Mouse (Mus musculus) liver, postnatal 0 days (tissue): ENCODE data around the gene Il17c. TPM values are rescaled to one million over a fixed set of nuclear protein-coding genes. Genes with fewer than 3 reads are reported as not detected.
A peak's percentile ranks its signal among the peaks of the same experiment; 100 is the strongest.

Source experiments
- ATAC-seq: fragments of 200-750 bp; cut with Nextera tagmentation; 2 replicates; pipeline ENCODE4 v1.8.0; 2017; ENCODE audit warnings: mild to moderate bottlenecking, moderate library complexity
- DNase-seq: peaks from one replicate; pipeline ENCODE4 v3.0.0-alpha.2; 2016
- H3K27ac ChIP-seq: fragments of 300-500 bp; sonication (generic); 2 replicates; pipeline ENCODE4 v1.5.1; 2014; ENCODE audit warnings: antibody characterized with exemption, moderate library complexity, mild to moderate bottlenecking, low read depth
- H3K27me3 ChIP-seq: fragments of 300-500 bp; sonication (generic); 2 replicates; pipeline ENCODE4 v1.6.1; 2014; ENCODE audit warnings: low read length, control low read depth, mixed read lengths; ENCODE audit not compliant: insufficient read depth
- H3K36me3 ChIP-seq: fragments of 300-500 bp; sonication (generic); replicated peaks from 2 replicates; pipeline ENCODE4 v1.6.1; 2014; ENCODE audit warnings: mild to moderate bottlenecking, control low read depth, low read length, moderate library complexity, mixed read lengths; ENCODE audit not compliant: insufficient read depth
- H3K4me1 ChIP-seq: fragments of 300-500 bp; sonication (generic); 2 replicates; pipeline ENCODE4 v1.6.1; 2014; ENCODE audit warnings: antibody characterized with exemption, mild to moderate bottlenecking, control low read depth; ENCODE audit not compliant: insufficient read depth
- H3K4me2 ChIP-seq: fragments of 300-500 bp; sonication (generic); 2 replicates; pipeline ENCODE4 v1.6.1; 2014; ENCODE audit warnings: low read depth, mild to moderate bottlenecking, low read length, moderate library complexity, mixed read lengths
- H3K4me3 ChIP-seq: fragments of 300-500 bp; sonication (generic); 2 replicates; pipeline ENCODE4 v1.5.1; 2014; ENCODE audit warnings: low read depth, low read length
- H3K9ac ChIP-seq: fragments of 300-500 bp; sonication (generic); replicated peaks from 2 replicates; pipeline ENCODE4 v1.6.1; 2014; ENCODE audit warnings: mild to moderate bottlenecking, moderate library complexity
- H3K9me3 ChIP-seq: fragments of 300-500 bp; sonication (generic); 2 replicates; pipeline ENCODE4 v1.6.1; 2016; ENCODE audit warnings: mild to moderate bottlenecking, control low read depth, low read length, mixed read lengths
- CTCF ChIP-seq: sonication (generic); IDR thresholded peaks from 2 replicates; pipeline ENCODE4 v1.5.1; 2016; ENCODE audit warnings: antibody characterized with exemption, low read depth
- EP300 ChIP-seq: IDR thresholded peaks from 2 replicates; pipeline ENCODE4 v1.6.1; 2016; ENCODE audit warnings: antibody characterized with exemption, low read depth, mild to moderate bottlenecking
- WGBS: fragments of 180-500 bp; shearing (Covaris S2); extraction: QIAGEN DNeasy Blood & Tissue Kit; methylation state at CpG from one replicate; pipeline ENCODE4 v1.1.7; 2014; ENCODE audit not compliant: insufficient replicate concordance; 5-methylcytosine and 5-hydroxymethylcytosine counted together
- polyA plus RNA-seq: library from polyadenylated mRNA; unstranded; fragments of >200 nt; fragmentation: Nextera tagmentation; extraction: Ambion mirVana; gene quantifications from 2 replicates; pipeline ENCODE4 v1.2.1, GENCODE M21; 2015

Gene Il17c
- polyA plus RNA-seq, 1 experiment from 2014 or later, result not detected

DNA sequence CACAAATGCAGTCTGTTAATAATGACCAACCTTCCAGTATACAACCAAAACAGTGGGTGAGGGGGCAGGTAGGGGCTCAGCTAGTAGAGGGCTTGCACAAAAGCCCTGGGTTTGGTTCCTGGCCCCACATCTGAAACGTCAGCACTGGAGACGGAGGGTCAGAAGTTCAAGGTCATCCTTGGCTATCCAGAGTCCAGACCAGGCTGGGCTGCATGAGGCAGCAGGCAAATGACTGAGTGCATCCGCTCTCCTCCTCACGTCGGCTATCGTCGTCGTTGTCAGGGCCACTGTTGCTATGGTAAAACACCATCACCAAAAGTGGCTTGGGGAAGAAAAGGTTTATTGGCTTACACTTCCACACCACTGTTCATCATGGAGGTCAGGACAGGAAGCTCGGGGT lies 7.5 kb upstream of the Il17c start:
- no peak overlapping the region for H3K27ac ChIP-seq
- no peak overlapping the region for H3K4me3 ChIP-seq
- H3K36me3 ChIP-seq, result peaks cover 75% of the 10 kb centered on the region
- no peaks in the 10 kb centered on the region for H3K4me1 ChIP-seq
- DNase-seq (no peak), ATAC-seq (no peak)
- no peaks in the 10 kb centered on the region for H3K27me3 ChIP-seq
- H3K4me2 ChIP-seq, result no peak overlapping the region
- no peak overlapping the region for H3K9ac ChIP-seq
- 79% methylated on average over 9 of the region's 9 CpGs for WGBS
- H3K9me3 ChIP-seq, result no peaks in the 10 kb centered on the region
- TF ChIP-seq EP300 (no peak), CTCF (no peak)

GRCm38 (mm10) chr8:122415554-122415953 lies 6.3 kb upstream of the Il17c start:
- TF ChIP-seq EP300, result no peak
- TF ChIP-seq CTCF, result no peak
- no peak overlapping the region for H3K4me2 ChIP-seq
- no peaks in the 10 kb centered on the region for H3K9me3 ChIP-seq
- H3K4me1 ChIP-seq, result no peaks in the 10 kb centered on the region
- ATAC-seq (no peak), DNase-seq (no peak)
- WGBS, result 58% methylated on average over 6 of the region's 6 CpGs
- H3K4me3 ChIP-seq, result no peak overlapping the region
- H3K27ac ChIP-seq, result no peak overlapping the region
- no peaks in the 10 kb centered on the region for H3K27me3 ChIP-seq
- H3K36me3 ChIP-seq, result peaks cover 66% of the 10 kb centered on the region
- no peak overlapping the region for H3K9ac ChIP-seq

DNA sequence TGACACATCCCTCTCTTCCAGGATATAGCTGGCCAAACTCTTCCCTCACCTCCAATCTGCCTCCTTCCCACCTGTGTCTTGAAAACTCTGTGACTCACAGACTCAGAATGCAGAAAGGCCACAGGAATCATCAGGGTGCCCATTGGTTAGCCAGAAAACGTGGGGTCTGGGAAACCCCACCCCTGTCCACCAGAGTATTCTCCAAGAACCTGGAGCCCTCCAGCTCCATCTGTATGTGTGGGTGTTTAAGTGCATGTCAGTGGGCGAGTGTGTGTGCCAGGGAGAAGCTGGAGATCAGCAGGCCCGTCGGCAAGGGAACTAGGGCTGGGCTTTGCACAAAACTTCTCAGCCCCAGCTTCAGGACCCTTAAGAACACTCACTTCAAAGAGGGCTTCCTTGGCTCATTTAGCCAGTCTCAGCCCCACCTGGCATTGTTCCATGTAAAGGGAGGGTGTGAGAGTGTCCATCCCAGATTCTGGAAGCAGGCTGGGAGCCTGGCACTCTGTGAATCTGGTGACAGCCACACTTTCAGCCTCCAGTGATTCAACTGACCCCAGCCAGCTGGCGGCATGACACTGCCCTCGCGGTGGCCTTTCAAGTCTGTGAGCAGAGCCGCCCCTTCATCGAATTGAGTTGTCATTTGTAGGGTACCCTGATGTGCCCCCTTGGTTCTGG lies 1.8 kb upstream of the Il17c start:
- no peak for TF ChIP-seq EP300
- no peak for TF ChIP-seq CTCF
- no peaks in the 10 kb centered on the region for H3K9me3 ChIP-seq
- peaks cover 32% of the 10 kb centered on the region for H3K36me3 ChIP-seq
- H3K9ac ChIP-seq, result no peak overlapping the region
- 79% methylated on average over 9 of the region's 9 CpGs for WGBS
- no peak overlapping the region for H3K4me3 ChIP-seq
- ATAC-seq (no peak), DNase-seq (no peak)
- no peak overlapping the region for H3K27ac ChIP-seq
- no peaks in the 10 kb centered on the region for H3K27me3 ChIP-seq
- H3K4me2 ChIP-seq, result no peak overlapping the region
- H3K4me1 ChIP-seq, result no peaks in the 10 kb centered on the region

DNA sequence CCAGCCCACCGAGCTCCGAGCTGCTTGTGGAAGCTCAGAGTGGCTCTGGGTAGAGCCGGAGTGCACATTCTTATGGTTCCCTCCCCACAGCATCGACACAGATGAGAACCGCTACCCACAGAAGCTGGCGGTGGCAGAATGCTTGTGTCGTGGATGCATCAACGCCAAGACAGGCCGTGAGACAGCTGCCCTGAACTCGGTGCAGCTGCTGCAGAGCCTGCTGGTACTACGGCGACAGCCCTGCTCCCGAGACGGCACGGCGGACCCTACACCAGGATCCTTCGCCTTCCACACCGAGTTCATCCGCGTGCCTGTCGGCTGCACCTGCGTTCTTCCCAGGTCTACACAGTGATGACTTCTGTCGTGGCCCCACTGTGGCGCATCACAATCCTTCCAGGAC lies 1.4 kb downstream of the Il17c start:
- no peak overlapping the region for H3K27ac ChIP-seq
- H3K4me3 ChIP-seq, result no peak overlapping the region
- TF ChIP-seq EP300 (no peak), CTCF (no peak)
- H3K9me3 ChIP-seq, result no peaks in the 10 kb centered on the region
- H3K36me3 ChIP-seq, result peaks cover 22% of the 10 kb centered on the region
- ATAC-seq (no peak), DNase-seq (no peak)
- H3K4me2 ChIP-seq, result no peak overlapping the region
- no peaks in the 10 kb centered on the region for H3K27me3 ChIP-seq
- no peak overlapping the region for H3K9ac ChIP-seq
- WGBS, result 86% methylated on average over 24 of the region's 24 CpGs
- no peaks in the 10 kb centered on the region for H3K4me1 ChIP-seq

DNA sequence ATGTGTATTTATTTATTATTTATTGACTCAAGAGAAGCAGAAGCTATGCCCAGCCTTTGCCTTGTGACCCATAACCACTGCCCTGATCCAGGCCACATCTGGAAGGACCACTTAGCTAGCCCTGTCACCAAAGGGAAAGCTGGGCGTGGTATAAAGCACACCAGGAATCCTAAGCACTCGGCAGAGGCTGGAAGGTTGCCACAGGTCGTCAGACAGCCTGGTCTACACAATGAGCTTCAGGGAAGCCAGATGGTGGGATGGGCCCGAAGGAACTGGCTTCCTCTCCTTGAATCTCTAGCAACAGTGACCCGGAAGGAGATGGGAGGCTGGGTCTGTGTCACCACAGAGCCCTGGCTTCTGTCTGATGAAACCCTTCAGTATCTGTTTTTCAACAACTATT lies 1.8 kb downstream of the Il17c start:
- no peak for ATAC-seq
- WGBS, result 56% methylated on average over 5 of the region's 5 CpGs
- H3K27me3 ChIP-seq, result no peaks in the 10 kb centered on the region

GRCm38 (mm10) chr8:122426145-122426544 lies 4.3 kb downstream of the Il17c start:
- Histone ChIP-seq H3K4me3 (no peak overlapping the region), H3K36me3 (peaks cover 19% of the 10 kb centered on the region), H3K9me3 (no peaks in the 10 kb centered on the region), H3K4me1 (peaks cover 5% of the 10 kb centered on the region; the same call in 1 of the 2 replicates), H3K9ac (no peak overlapping the region), H3K27me3 (no peaks in the 10 kb centered on the region), H3K4me2 (no peak overlapping the region), H3K27ac (no peak overlapping the region)
- DNase-seq (no peak), ATAC-seq (no peak)
- WGBS, result 64% methylated on average over 9 of the region's 9 CpGs
- no peak for TF ChIP-seq CTCF
- no peak for TF ChIP-seq EP300

More for the DNA sequence above, 1.8 kb downstream of the Il17c start:
- H3K9ac ChIP-seq, result no peak overlapping the region
- no peak for DNase-seq
- H3K36me3 ChIP-seq, result peaks cover 22% of the 10 kb centered on the region
- no peaks in the 10 kb centered on the region; the same call in 1 of the 2 replicates for H3K4me1 ChIP-seq
- no peak overlapping the region for H3K27ac ChIP-seq
- H3K4me3 ChIP-seq, result no peak overlapping the region
- TF ChIP-seq CTCF, result no peak
- TF ChIP-seq EP300, result no peak
- H3K9me3 ChIP-seq, result no peaks in the 10 kb centered on the region
- H3K4me2 ChIP-seq, result no peak overlapping the region

- Histone ChIP-seq H3K4me2 (peak overlapping the region; percentile 26; the same call in 1 of the 2 replicates), H3K4me3 (no peak overlapping the region), H3K9me3 (no peaks in the 10 kb centered on the region), H3K27ac (peak overlapping the region; percentile 12; the same call in 1 of the 2 replicates), H3K36me3 (peaks cover 19% of the 10 kb centered on the region), H3K9ac (no peak overlapping the region), H3K27me3 (no peaks in the 10 kb centered on the region), H3K4me1 (peaks cover 15% of the 10 kb centered on the region)
- WGBS, result 78% methylated on average over 7 of the region's 7 CpGs
- no peak for ATAC-seq
- DNase-seq, result no peak
- no peak for TF ChIP-seq EP300
- no peak for TF ChIP-seq CTCF
These were observed 5.8 kb downstream of the Il17c start for GRCm38 (mm10) chr8:122427607-122428006.
